Mouse (Mus musculus) thymus, postnatal 4 days (tissue): ENCODE measurements around the gene Olfr1344.
A peak's percentile ranks its signal among the peaks of the same experiment; 100 is the strongest.
"Not testable (repeated sequence)": the region's sequence is repeated elsewhere in the genome, so short reads cannot be mapped to it uniquely, and the experiment has no call there.

Experiments
- DNase-seq: peaks from one replicate; pipeline ENCODE4 v3.0.0; 2021

Gene Olfr1344

DNA sequence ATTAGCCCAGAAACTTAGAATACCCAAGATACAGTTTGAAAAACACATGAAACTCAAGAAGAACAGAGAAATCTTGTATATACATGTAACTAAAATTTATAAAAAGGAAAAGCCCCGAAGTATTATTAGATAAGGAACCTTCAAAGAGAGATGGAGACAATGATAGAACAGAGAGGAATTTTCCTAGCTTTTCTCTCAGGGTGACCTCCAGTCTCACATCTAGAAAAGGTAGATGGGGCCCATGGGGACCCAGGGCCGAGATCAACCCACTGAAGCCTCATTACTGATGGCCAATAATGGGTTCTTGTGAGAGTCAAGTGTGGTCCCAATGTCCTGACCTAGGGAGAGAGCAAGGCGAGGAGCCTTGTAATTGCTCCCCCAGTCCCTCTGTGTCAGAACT is at the start of gene Olfr1344:
Olfr1344 (plus strand) TSS at position 301 of the 400 bp plus-strand sequence.
- DNase-seq = no peak

DNA sequence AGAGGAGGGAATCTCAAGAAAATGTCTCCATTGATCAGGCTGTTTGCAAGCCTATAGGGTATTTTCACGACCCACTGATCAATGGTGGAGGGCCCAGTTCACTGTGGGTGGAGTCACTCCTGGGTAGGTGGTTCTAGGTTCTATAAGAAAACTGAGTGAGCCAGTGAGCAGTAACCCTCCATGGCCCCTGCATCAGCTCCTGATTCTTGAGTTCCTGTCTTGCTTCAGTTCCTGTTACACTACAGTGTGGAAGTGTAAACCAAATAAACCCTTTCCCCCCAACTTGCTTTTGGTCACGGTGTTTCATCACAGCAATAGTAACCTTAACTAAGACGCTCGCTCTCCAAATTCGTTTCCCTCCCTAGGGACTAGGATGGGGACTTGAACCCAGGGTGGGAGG is 49.5 kb upstream of the Olfr1344 start:
- no peak for DNase-seq

DNA sequence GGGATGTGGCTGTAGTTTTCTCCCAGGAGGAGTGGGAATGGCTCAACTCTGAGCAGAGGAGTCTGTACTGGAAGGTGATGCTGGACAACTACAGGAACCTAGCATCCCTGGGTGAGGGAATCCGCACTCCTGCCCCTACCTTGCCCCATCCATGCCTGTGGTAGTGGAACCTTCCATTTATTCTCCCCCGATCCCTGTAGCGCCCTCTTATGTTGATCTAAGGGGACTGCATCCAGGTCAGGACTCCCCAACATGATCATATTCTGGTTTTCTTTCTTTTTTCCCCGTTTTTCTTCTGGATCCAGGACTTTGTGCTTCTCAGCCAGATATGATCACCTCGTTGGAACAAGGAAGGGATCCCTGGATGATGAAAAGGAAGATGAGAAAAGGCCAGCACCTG is 49.0 kb upstream of the Olfr1344 start:
- DNase-seq = no peak

DNA sequence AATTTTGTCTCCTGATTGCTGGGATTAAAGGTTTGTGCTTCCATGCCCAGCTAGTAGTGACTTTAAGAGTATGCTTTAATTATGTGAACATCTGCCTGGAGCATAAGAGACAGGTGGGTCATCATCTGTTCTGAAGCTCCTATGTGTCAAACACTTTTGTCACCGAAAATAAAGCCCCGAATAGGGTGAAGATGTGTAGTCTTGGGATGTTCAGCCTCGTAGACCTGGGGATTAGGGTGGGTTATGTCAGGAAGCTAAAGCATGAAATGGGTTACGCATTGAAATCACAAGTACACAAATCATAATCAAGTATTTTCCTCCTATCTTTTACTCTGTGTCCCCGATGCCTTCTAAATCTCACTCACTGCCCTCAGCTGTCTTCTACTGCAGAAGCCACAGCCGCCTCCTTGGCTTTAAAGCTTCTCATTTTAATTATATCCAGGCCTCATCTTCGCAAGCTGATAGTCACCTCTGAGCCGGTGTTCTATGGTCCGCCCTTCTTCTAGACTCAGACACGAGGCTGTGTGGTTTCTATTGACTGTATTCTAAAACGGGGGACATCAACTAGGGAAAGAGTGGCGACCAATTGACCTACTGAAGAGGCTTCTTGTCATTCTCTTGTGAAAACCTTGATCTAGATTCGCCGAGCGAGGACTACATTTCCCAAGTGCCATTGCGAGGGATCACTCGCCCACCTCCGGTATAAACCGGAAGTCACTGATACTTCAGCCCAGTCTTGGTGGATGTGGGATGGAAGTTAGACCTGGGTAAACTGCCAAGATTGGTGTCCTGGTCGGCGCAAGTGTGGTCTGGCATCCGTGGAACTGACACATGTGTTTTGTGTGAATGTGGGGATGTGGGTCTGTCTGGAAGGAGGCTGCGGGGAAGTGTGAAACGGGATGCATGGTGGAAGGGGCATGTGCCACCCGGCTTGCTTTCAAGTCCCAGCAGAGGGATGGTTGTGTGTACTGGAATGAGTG is 40.2 kb upstream of the Olfr1344 start, which contains the start of gene Smim17:
Smim17 (plus strand) TSS at position 720 of the 980 bp plus-strand sequence.
- peak; percentile 73 for DNase-seq

GRCm38 (mm10) chr7:6410043-6410442 is 28.4 kb upstream of the Olfr1344 start, which contains the start of gene Gm20715:
Gene Gm20715 (plus strand): TSS chr7:6410277.
- DNase-seq = peak; percentile 87

- DNase-seq = no peak
Measured at GRCm38 (mm10) chr7:6414626-6415441, 23.7 kb upstream of the Olfr1344 start.

DNA sequence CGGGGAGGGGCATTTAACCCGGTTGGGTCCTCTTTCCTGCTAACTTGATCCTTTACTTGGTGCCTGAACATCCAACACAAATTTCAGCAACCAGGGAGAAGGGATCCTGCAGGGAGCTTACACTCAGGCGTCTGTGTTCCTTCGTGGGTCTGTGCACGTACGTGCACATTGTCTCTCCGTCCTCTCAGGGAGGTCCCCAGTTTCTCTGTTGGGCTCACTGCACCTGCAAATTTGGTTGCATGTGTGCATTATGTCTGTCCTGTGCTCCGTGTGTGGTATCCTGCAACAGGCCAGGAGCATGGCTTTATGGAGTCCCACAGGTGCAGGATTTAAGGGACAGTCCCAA is 23.1 kb upstream of the Olfr1344 start:
- DNase-seq = no peak

GRCm38 (mm10) chr7:6419894-6420293 is 18.6 kb upstream of the Olfr1344 start:
- no peak for DNase-seq

GRCm38 (mm10) chr7:6429381-6429780 is 9.1 kb upstream of the Olfr1344 start:
- DNase-seq = no peak

DNA sequence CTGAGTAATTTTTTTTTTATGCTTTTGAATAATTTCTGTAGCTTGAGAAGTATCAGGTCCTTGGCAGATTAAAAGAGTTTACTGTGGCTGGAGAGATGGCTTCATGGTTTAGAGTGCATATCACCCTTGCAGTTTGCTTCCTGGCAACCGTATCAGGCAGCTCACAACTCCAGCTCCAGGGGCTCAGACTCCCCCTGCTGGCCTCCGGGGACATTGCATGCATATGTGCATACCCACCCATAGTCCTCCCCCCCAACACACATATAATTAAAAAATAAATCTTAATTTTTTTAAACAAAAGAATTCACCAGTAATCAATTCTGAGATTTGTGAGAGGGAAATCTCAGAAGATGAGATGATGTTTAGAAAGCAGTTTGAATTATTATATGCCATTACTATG is 8.1 kb upstream of the Olfr1344 start:
- DNase-seq = peak; percentile 65

GRCm38 (mm10) chr7:6441173-6441572 is 2.7 kb downstream of the Olfr1344 start:
- DNase-seq = no peak

- no peak for DNase-seq
Measured at GRCm38 (mm10) chr7:6447771-6448170, 9.3 kb downstream of the Olfr1344 start.

GRCm38 (mm10) chr7:6455868-6456267 is 17.4 kb downstream of the Olfr1344 start, which contains the start of gene Olfr1336:
Gene Olfr1336 (plus strand): TSS chr7:6456168.
- no peak for DNase-seq

DNA sequence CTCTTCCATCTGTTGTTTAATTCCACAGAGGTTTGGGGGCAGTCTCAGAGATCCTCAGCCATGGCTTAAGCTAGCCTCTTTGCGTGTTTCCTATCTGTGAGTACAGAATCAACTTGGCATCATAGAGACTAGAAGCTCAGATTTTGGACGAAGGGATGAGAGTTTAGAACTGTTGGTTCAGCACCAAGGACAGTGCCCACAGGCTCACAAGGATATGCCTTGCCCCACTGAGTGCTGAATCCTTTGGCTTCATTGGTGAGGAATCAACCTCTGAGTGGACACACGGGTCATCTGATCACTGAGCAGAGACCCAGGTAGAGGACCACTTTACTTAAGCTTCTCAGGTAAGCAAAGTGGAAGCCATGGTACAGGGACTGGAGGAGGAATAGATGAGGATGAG is 17.9 kb downstream of the Olfr1344 start:
- DNase-seq = no peak

- no peak for DNase-seq
Measured at GRCm38 (mm10) chr7:6466951-6467350, 28.5 kb downstream of the Olfr1344 start, which contains the start of gene Olfr1346. Gene Olfr1346 (plus strand): TSS chr7:6467101.

DNA sequence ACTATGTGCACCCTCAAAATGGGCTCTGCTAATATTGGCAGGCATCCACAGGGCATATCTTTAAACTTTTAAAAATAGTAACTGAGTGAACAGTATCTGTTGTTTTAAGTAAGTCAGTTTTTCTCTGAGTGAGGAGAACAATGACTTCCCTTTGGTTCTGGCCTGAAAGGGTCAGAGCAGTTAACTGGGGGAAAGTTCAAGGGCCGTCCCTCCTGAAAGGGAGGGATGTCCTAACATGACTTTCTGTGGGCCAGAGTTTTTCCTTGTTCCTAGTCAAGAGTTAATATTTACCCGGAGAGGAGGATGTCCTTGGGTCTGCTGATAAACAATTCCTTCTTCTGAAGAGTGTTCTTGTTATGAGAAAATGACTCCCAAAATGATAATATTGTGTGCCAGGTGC is 39.1 kb downstream of the Olfr1344 start:
- DNase-seq = not testable (repeated sequence)

DNA sequence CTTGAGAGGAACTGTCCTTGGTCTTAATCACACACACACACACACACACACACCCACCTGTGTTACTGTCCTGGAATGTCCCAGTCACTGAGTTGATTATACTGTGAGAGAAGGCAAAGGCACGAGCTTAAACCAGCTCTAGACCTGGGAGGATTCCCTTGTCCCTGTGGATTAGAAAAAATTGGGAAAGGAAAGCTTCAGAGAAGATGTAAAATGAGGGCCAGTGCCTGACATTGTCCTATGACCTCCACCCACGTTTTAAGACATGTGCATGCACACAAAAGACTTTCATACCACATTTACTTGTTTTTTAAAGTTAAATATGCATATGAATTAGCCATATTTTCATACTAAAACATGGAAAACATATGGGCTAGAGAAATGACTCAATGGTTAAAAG is 48.4 kb downstream of the Olfr1344 start, which contains the start of gene Olfr5:
Olfr5 (minus strand) TSS at position 101 of the 400 bp plus-strand sequence.
- DNase-seq = no peak
